Mouse (Mus musculus) naive thymus-derived CD4-positive, alpha-beta T cell, adult 2 months (primary cell): ENCODE measurements at regions not wholly inside any gene's neighbourhood (a gene's known extent, or its start where the extent isn't known, plus 50 kb on each side); places are given as distances from the start of the nearest gene placed in this dataset.
"Not testable (repeated sequence)": the region's sequence is repeated elsewhere in the genome, so short reads cannot be mapped to it uniquely, and the experiment has no call there.

Experiments
- DNase-seq: peaks from one replicate; pipeline ENCODE4 v3.0.0-alpha.2; 2011; ENCODE audit warnings: low read depth

DNA sequence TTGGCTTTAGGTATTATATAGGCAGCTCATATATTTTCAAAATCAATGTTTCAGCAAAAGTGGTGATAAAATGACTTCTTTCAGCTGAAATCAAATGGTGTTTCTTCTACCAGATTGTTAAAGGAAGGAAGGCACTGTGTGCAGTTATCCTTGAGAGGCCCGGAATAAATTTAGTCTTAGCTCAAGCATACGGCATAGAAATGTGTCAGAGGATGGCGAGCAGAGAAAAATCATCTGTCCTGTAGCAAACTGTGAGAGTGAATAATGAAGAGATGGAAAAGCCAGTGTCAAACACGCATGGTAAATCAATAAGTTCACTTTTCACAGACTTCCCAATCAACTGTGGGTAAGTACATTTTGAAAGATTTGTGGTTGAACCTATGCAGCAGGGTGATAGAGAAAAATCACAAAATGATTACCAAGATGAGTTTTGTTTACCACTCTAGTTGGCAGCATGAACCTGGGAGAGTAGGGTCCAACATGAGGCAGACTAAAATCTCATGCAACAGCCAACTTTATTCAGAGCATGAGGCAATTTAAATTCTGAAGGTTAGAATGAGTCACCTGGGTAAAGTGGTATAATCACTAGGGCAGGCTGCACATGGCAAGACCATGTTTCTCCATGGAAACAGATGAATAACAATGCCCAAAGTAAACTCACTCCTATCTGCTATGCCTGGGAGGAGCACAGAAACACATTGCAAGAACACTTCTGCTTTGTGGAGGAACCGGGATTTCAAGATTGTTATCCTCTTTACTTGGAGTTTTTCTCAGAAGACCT is 55.7 kb downstream of the AI429214 start:
- no peak for DNase-seq

DNA sequence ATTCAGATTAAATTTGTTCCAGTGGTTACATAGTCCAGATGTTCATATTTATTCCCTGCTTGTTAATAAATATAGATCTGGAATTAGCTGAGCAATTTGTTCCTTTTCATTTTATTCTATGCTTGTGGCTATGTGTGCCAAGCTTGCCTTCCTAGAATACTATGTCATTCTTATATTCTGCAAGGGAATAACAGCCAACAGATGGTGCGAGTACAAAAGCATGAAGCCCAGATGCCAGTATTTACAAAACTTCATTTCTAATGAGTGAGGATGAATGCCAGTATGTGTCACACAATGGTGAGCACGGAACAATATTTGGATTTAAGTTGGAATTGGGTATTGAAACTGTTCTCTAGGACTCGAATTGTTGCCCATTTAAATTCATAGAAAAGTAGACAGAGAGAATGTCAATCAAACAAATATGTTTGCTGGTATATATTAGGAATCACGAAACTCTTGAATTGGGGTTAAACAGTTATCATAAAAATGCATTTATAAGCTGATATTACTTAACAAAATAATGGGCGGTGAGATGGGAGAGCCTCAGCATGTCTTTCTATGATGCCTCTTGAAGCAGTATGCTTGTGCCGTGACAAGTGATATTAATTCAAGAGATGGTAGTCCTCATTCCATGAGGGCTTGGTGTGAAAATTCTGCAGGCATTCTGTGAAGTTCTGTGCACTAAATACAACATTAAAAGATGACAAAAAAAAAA is 56.7 kb downstream of the AI429214 start:
- DNase-seq, result no peak

GRCm38 (mm10) chr8:37050684-37051028 is 57.3 kb downstream of the AI429214 start:
- no peak for DNase-seq

DNA sequence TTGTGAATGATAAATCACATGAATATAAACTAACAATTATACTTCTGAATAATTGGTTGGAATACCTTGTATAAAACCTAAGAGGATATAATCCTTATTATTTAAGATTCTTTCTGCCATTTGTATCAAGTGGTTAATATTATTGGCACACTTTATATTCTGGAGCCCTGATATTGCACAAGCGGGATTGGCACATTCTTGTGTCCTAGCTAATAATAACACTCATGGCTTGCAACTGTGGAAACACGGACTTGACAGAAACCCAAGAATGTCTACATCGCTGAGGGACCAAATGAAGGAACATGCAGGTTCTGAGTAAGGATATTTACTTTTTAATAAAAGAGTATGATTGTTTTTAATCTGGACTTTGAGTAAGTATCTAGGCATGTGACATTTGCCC is 63.0 kb downstream of the AI429214 start:
- no peak for DNase-seq

DNA sequence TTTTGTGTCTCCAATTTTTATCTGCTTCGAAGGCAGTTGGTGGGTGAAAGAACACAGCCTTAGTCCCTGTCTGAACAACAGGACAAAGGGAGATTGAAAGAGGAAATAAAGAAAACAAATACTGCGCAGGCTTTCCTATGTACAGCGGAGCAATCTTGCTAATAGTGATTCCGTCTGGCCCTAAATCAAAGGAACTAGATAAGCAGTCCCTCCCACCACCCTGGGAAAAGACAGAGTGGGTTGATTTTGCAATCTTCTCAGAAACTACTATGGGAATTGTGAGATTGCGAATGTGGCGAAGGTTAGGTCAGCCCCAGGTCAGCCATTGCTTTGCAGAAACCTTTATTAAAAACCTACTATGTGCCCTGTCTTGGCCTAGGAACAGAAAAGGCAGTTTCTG is 65.0 kb downstream of the AI429214 start:
- DNase-seq, result no peak

- DNase-seq, result peak; percentile 26
Measured at GRCm38 (mm10) chr8:37062012-37062944, 68.9 kb downstream of the AI429214 start.

DNA sequence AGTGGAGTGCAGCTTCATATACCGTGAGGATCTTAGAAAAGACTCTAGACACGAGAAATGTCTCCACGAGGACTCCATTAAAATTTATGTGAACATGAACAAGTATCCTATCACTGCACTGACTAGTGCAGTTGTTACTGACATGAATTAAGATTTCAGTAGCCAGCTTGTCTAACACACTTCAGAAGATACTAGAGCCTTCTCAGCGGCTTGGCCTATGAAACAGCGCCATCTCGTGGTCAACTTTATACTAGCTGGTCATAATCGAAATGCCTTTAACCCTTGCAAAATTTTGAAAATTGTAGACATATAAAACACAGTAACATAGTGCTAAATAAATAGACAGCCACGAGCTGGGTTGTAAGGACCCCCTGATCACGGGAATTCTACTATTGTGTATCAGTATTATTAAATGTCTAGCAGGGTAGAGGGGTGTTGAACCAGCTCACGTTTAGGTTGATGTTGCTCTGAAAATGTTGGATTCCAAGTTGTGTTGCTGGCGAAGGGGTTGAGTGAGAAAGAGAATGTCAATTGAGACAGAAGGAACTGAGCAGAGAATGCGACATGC is 70.4 kb downstream of the AI429214 start:
- peak; percentile 48 for DNase-seq

- DNase-seq, result no peak
Measured at GRCm38 (mm10) chr8:37072905-37073304, 79.5 kb downstream of the AI429214 start.

- DNase-seq, result no peak
Measured at GRCm38 (mm10) chr8:37099727-37100126, 106.3 kb downstream of the AI429214 start.

DNA sequence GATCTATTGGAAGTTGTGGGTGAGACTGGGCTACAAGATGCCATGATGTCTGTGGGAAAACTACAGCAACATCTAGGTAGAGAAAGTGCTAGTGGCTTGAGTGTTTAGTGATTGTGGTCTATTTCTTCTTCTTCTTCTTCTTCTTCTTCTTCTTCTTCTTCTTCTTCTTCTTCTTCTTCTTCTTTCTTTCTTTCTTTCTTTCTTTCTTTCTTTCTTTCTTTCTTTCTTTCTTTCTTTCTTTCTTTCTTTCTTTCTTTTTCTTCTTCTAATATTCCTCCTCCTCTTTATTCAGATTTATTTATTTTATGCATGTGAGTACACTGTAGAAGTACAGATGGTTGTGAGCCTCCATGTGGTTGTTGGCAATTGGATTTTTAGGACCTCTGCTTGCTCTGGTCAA is 119.0 kb downstream of the AI429214 start:
- not testable (repeated sequence) for DNase-seq

GRCm38 (mm10) chr8:37125834-37126233 is 132.4 kb downstream of the AI429214 start:
- DNase-seq, result no peak

DNA sequence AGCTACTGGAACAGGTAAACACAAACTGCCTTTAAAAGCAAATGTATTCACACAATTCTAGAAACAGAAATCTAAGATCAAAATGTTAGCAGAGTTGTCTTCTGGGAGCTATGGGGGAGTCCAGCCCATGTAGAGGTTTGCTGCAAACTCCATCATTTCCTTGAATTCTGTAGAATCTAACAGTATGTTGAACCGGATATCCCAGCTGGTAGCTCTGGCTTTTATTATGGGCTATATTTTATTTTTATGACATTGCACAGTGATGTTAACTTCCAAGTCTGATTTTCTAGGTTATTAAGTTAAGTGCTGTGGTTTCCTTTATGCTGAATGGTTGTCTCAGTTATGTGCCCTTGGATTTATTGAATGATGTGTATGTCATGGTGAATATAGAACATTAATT is 136.3 kb downstream of the AI429214 start:
- DNase-seq, result no peak

DNA sequence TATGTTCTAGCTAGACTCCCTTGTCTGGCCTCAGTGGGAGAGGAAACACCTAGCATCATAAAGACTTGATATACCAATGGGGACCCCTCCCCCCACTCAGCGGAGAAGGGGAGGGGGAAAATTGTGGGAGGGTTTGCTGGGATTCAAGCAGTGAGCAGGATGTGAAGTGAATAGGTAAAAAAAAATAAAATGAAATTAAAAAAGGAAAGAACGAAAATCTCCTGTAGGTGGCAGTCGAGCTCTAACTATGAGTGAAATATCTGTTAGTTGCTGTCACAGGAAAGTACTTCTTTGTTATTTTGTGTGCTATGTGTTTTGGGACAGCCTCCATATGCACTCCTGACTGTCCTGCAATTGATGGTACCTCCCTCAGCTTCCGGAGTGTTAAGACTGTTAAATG is 138.6 kb downstream of the AI429214 start:
- DNase-seq, result no peak

GRCm38 (mm10) chr8:37134192-37134964 is 141.0 kb downstream of the AI429214 start:
- no peak for DNase-seq

DNA sequence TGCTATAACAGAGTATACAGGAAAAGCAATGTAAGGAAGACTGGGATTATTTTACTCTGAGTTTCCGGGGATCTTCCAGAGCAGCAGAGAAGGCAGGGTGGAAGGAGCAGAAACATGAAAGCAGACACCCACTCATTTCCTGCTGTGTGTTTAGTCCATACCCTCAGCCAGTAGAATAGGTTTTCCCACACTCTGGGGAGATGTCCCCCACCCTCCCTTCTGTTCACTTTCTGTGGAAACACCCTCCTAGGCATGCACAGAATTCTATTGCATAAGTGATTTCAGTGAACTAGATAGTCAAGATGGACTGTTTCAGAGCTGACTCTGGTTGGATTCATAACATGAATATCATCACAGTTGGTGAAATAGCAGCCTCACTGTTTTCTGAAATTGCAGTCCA is 156.9 kb downstream of the AI429214 start:
- no peak for DNase-seq

GRCm38 (mm10) chr8:37154361-37154760 is 161.0 kb downstream of the AI429214 start:
- DNase-seq, result no peak

GRCm38 (mm10) chr8:37154946-37155345 is 161.5 kb downstream of the AI429214 start:
- no peak for DNase-seq

GRCm38 (mm10) chr8:37159481-37159880 is 166.1 kb downstream of the AI429214 start:
- DNase-seq, result peak; percentile 5

GRCm38 (mm10) chr8:37196859-37197258 is 203.5 kb downstream of the AI429214 start:
- DNase-seq, result no peak

DNA sequence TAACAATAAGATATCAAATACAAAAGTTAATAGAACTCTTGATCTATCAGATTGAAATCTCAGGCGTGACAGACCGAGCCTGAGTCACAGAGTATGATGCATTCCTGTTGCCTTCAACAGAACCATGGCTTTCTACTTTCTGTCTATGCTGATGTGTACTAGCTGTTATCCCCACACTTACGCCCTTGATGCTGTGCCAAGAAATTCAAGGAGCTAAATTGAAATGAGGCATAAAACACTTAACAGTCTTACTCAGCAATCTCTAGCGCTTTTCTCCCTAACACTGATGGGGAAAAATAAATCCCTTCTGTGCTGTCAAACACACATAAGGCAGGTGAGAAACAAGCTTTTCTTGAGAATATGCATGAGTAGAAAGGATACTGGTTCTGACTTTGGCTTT is 222.5 kb downstream of the AI429214 start:
- no peak for DNase-seq

DNA sequence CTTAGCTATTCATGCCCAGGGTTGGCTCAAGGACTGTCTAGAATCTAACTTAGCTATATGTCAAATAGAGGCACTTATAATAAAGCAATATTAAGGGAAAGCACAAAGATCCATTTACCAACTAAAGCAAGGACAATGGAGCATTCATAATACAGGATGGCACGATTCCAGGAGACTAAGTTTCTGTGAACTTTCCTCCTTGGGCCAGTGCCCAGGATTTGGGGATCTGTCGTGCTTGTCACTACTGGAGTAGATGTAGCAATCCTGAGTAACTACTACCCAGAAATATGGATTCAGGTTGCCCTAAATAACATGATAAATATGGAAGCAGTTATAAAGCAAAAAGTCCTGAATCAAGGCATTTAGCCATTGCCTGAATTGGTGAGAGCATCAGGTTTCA is 233.7 kb downstream of the AI429214 start:
- no peak for DNase-seq
